Mouse (Mus musculus) erythroblast, embryonic 14.5 days (primary cell): ENCODE measurements around the gene Dyrk1a.

ENCODE experiments used
- GATA1 ChIP-seq: IDR thresholded peaks from 2 replicates; pipeline ENCODE4 v1.6.1; 2012; ENCODE audit warnings: low read length, inconsistent platforms, mixed read lengths
- TAL1 ChIP-seq: IDR thresholded peaks from 3 replicates; pipeline ENCODE4 v1.6.1; 2012; ENCODE audit warnings: low read length, inconsistent platforms, mixed read lengths

DNA sequence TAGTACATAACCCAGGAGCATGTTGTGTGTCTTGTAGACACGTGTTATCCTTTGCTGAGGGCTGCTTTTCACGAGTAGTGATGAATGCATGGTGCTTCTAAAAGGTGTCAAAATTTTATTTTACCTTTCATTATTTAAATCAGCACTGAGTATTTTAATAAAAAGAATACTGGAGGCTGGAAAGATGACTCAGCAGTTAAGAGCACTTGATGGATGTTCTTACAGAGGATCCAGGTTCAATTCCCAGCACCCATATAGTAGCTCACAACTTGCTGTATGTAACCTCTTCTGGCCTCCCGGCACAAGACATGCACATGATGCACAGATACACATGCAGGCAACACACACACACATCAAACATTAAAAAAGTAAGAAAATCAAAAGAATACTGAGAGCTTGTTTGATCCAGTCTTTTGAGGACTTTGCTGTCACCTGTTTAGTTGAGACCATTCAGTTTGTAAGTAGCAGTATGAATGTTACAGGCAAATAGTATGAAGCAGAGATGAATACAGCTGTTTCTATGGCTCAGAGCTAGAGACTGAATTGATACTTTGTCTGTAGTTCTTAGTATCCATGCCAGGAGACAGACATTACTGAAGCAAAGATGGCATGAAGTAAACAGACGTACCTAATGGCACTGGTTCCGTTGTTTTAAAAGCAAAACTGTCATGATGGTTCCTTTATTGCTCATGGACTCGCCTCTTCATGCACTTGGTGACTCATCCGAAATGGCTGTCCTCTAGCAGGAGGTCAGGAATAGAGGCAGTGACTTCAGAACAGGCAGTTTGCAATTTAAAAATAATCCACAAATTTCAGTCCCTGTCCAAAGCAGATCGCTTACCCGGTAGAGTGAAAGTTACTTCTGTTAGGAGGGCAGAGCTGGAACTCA lies 39.1 kb downstream of the Dyrk1a start:
- no peak for TF ChIP-seq GATA1
- no peak for TF ChIP-seq TAL1
